Mouse (Mus musculus): ENCODE results near the gene Usp39. TPM values are rescaled to one million over a fixed set of nuclear protein-coding genes. Genes with fewer than 3 reads are reported as not detected.

The Usp39 gene
- polyA plus RNA-seq, 1 experiment = 31.5 TPM

DNA sequence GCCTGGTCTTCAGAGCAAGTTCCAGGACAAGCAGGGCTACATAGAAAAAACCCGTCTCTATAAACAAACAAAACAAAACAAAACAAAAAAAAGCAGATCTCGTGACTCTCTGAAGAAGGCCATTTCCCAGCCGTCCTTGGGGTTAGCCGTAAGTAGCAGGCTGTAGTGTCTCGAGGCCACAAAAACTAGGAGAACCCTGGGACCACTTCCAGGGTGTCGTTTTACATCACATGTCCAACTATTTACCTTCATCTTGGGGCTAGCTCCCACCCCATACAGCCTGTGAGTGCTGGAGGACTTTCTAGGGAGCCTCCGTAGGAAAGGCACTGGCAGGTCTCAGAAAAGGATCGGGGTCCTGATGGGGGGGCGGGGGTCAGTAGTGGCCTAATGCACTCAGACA lies 41.5 kb downstream of the Usp39 start:
- no peak overlapping the region for H3K27ac ChIP-seq (ENCODE audit: insufficient read depth, low read length)
- H3K4me3 ChIP-seq (replicated peaks; ENCODE audit: insufficient read depth, low read depth, low read length) = no peak overlapping the region
- no peak for DNase-seq
- TF ChIP-seq CTCF (IDR thresholded peaks at IDR 0.05; ENCODE audit: borderline replicate concordance, insufficient read depth, low read depth, low read length) (no peak), POLR2A (IDR thresholded peaks at IDR 0.05; ENCODE audit: borderline replicate concordance, insufficient read depth, low read length) (no peak)
- WGBS = 78% methylated on average over 9 of the region's 9 CpGs
- peaks cover 14% of the 10 kb centered on the region for H3K4me1 ChIP-seq (ENCODE audit: control insufficient read depth, insufficient read depth, low read length)
- H3K27me3 ChIP-seq (ENCODE audit: control insufficient read depth, insufficient read depth, low read length) = no peaks in the 10 kb centered on the region

DNA sequence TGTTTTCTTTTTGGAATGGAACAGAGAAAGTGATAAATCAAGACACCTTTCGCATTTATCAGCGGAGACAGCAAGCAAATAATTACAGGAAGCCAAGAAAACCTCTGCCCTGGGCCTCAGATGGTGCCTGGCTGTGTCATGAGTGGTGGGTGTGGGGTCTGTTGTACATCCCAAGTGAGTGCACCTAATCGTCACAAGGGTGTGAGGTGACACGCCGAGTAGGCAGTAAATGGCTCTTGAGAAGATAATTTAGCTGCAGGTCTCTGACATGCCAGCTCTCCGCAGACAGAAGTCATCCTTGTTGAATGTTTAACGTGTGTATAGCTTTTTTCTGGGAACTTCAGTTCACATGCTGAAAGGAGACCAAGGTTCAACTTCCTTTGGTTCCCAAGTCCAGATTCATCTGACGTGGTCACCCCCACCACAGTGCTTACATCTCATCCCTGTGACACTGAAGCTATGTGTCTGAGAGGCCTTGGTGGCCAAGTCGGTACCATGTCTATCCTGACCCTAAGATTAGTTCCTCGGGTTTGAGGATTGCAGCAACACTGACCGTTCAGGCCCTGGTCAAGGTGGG lies 42.5 kb downstream of the Usp39 start:
- WGBS = 89% methylated on average over 11 of the region's 11 CpGs
- Histone ChIP-seq H3K4me1 (ENCODE audit: control insufficient read depth, insufficient read depth, low read length) (peaks cover 12% of the 10 kb centered on the region), H3K27me3 (ENCODE audit: control insufficient read depth, insufficient read depth, low read length) (no peaks in the 10 kb centered on the region), H3K4me3 (replicated peaks; ENCODE audit: insufficient read depth, low read depth, low read length) (no peak overlapping the region), H3K27ac (ENCODE audit: insufficient read depth, low read length) (no peak overlapping the region)
- DNase-seq = no peak
- TF ChIP-seq POLR2A (IDR thresholded peaks at IDR 0.05; ENCODE audit: borderline replicate concordance, insufficient read depth, low read length) = no peak
- TF ChIP-seq CTCF (IDR thresholded peaks at IDR 0.05; ENCODE audit: borderline replicate concordance, insufficient read depth, low read depth, low read length) = no peak

DNA sequence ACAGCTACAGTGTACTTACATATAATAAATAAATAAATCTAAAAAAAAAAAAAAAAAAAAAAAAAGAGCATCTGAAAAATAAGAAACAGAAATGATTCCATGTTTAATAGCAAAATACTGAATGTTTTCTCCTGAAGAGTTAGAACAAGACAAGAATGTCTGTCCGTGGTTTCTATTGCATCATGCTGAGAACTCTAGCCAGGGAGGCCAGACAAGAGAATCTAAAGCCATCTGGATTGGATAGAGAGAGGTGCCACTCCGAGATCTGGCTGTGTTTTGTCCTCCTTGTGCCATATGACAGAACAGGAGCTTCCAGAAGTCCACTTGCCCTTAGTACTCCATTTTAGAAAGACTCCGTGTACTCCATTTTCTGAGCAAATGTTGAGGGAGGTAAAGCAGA lies 47.2 kb downstream of the Usp39 start:
- Histone ChIP-seq H3K27ac (ENCODE audit: insufficient read depth, low read length) (no peak overlapping the region), H3K4me1 (ENCODE audit: control insufficient read depth, insufficient read depth, low read length) (no peaks in the 10 kb centered on the region), H3K4me3 (replicated peaks; ENCODE audit: insufficient read depth, low read depth, low read length) (no peak overlapping the region), H3K27me3 (ENCODE audit: control insufficient read depth, insufficient read depth, low read length) (no peaks in the 10 kb centered on the region)
- WGBS = 20% methylated on average over 3 of the region's 3 CpGs
- DNase-seq = peak in 1 of 2 experiments; percentile 45
- TF ChIP-seq CTCF (IDR thresholded peaks at IDR 0.05; ENCODE audit: borderline replicate concordance, insufficient read depth, low read depth, low read length) (no peak), POLR2A (IDR thresholded peaks at IDR 0.05; ENCODE audit: borderline replicate concordance, insufficient read depth, low read length) (no peak)

DNA sequence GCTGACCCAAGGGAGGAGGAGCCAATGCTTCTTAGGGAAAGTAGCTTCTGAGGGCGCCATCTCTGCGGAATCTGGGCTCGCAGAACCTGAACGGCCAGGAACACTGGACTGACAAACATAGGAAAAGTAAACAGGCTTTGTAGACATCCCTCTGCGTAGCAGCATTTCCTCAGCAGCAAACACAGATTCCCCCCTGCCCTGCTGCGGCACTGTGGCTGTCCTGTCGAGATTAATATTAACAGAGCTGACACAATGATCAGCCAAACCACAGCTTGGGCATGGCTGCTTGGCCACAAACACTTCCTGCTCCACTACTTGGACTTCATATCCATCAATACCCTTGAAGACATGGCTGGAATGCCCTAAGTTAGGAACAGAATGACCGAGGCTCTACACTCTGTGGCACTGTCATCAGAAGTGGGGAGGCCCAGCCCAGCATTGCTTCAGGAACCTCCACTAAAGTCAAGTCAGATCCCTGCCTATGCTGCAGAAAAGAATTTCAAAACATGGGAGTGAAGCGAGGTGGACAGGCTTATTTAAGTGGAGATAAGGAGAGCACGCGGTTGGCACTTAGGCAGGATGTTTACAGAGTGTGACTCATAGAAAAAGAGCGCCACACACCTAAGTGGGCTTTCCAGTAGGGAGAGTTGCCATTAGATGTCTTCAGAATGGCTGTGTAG lies 51.9 kb downstream of the Usp39 start:
- no peak for DNase-seq
- Histone ChIP-seq H3K27ac (ENCODE audit: insufficient read depth, low read length) (no peak overlapping the region), H3K4me1 (ENCODE audit: control insufficient read depth, insufficient read depth, low read length) (no peaks in the 10 kb centered on the region), H3K27me3 (ENCODE audit: control insufficient read depth, insufficient read depth, low read length) (no peaks in the 10 kb centered on the region), H3K4me3 (replicated peaks; ENCODE audit: insufficient read depth, low read depth, low read length) (no peak overlapping the region)
- TF ChIP-seq POLR2A (IDR thresholded peaks at IDR 0.05; ENCODE audit: borderline replicate concordance, insufficient read depth, low read length) = no peak
- no peak for TF ChIP-seq CTCF (IDR thresholded peaks at IDR 0.05; ENCODE audit: borderline replicate concordance, insufficient read depth, low read depth, low read length)
- WGBS = 85% methylated on average over 12 of the region's 12 CpGs

DNA sequence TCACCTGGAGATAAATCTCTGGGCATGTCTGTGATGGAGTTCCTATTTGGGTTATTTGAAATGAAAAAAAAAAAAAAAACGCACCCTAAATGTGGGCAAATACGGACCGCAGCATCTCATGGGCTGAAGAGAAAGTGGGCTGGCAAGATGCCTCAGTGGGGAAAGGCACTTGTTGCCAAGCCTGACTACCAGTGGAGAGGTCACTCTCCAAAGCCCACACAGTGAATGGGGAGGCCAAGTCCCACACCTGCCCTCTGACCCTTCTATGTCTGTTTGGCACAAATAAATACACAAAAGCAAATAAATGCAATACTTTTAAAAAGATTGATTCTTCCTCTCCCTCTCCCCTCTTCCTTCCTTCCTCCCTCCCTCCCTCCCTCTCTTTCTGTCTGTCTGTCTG lies 55.5 kb downstream of the Usp39 start:
- no peak for DNase-seq
- Histone ChIP-seq H3K4me3 (replicated peaks; ENCODE audit: insufficient read depth, low read depth, low read length) (no peak overlapping the region), H3K27me3 (ENCODE audit: control insufficient read depth, insufficient read depth, low read length) (no peaks in the 10 kb centered on the region), H3K4me1 (ENCODE audit: control insufficient read depth, insufficient read depth, low read length) (no peaks in the 10 kb centered on the region), H3K27ac (ENCODE audit: insufficient read depth, low read length) (no peak overlapping the region)
- 67% methylated on average over 3 of the region's 3 CpGs for WGBS
- TF ChIP-seq CTCF (IDR thresholded peaks at IDR 0.05; ENCODE audit: borderline replicate concordance, insufficient read depth, low read depth, low read length) = no peak
- TF ChIP-seq POLR2A (IDR thresholded peaks at IDR 0.05; ENCODE audit: borderline replicate concordance, insufficient read depth, low read length) = no peak

DNA sequence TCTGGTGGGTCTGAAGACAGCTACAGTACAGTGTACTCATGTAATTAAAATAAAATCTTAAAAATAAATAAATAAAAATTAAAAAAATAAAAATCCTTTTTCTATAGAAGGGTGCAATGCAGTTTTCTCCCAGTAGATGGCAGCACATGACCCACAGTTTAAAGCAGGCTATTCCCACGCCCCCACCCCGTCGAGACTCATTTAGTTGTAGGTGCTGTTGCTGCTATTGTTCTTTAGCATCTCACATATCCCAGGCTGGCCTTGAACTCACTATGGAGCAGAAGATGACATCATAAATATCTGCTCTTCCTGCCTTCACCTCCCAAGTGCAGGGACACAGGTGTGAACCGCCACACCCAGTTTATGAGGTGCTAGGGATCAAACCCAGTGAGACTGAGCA lies 61.1 kb downstream of the Usp39 start:
- WGBS = 24% methylated on average over 4 of the region's 4 CpGs
- no peak for DNase-seq
- H3K4me1 ChIP-seq (ENCODE audit: control insufficient read depth, insufficient read depth, low read length) = no peaks in the 10 kb centered on the region
- H3K27me3 ChIP-seq (ENCODE audit: control insufficient read depth, insufficient read depth, low read length) = no peaks in the 10 kb centered on the region
- no peak overlapping the region for H3K27ac ChIP-seq (ENCODE audit: insufficient read depth, low read length)
- no peak overlapping the region for H3K4me3 ChIP-seq (replicated peaks; ENCODE audit: insufficient read depth, low read depth, low read length)
- peak; percentile 68; the same call in 1 of the 2 replicates for TF ChIP-seq CTCF (IDR thresholded peaks at IDR 0.05; ENCODE audit: borderline replicate concordance, insufficient read depth, low read depth, low read length)
- no peak for TF ChIP-seq POLR2A (IDR thresholded peaks at IDR 0.05; ENCODE audit: borderline replicate concordance, insufficient read depth, low read length)

DNA sequence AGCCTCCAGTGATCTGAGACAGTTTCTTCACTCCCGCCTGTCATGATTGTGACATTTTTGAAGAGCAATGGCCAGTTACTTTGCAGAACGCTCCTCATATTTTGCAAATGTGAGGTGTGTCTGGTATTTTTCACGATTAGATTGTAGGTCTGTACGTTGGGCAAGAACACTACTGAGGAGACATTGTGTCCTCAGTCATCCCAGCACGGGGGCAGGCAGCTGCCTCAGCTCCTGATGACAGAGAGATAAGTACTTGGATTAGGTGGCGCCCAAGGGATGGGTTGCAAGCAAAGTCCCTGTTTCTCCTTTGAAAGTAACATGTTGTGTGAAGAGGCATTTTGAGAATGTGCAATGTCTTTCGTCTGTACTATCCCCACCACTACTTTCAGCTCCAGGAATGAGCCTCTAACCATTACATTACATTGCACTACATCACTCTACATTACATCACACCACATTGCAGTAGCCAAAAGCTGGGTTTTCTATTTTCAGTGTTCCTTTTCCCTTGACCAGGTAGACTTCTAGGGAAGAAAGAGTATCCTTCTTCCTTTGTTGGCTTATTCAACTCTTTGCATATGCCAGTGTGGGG lies 64.5 kb downstream of the Usp39 start:
- Histone ChIP-seq H3K4me1 (ENCODE audit: control insufficient read depth, insufficient read depth, low read length) (no peaks in the 10 kb centered on the region), H3K27me3 (ENCODE audit: control insufficient read depth, insufficient read depth, low read length) (no peaks in the 10 kb centered on the region), H3K27ac (ENCODE audit: insufficient read depth, low read length) (no peak overlapping the region), H3K4me3 (replicated peaks; ENCODE audit: insufficient read depth, low read depth, low read length) (no peak overlapping the region)
- DNase-seq = no peak
- WGBS = 79% methylated on average over 7 of the region's 7 CpGs
- no peak for TF ChIP-seq CTCF (IDR thresholded peaks at IDR 0.05; ENCODE audit: borderline replicate concordance, insufficient read depth, low read depth, low read length)
- TF ChIP-seq POLR2A (IDR thresholded peaks at IDR 0.05; ENCODE audit: borderline replicate concordance, insufficient read depth, low read length) = no peak

DNA sequence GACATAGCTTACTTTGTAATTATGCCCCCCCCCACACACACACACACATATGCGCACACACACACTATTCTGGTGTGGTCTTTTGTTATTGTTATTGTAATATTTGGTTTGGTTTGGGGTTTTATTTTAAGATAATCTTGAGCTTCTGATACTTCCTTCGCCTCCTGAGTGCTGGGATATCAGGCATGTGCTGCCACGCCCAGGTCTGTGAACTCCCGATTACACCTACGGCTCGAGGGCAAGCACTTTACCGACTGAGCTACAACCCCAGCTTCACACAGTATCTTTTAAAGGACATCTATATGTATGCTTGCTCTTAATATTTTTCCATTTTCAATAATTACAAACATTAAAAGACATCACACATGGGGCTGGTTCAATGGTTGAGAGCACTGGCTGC lies 65.5 kb downstream of the Usp39 start:
- Histone ChIP-seq H3K27me3 (ENCODE audit: control insufficient read depth, insufficient read depth, low read length) (no peaks in the 10 kb centered on the region), H3K4me3 (replicated peaks; ENCODE audit: insufficient read depth, low read depth, low read length) (no peak overlapping the region), H3K27ac (ENCODE audit: insufficient read depth, low read length) (no peak overlapping the region), H3K4me1 (ENCODE audit: control insufficient read depth, insufficient read depth, low read length) (no peaks in the 10 kb centered on the region)
- TF ChIP-seq POLR2A (IDR thresholded peaks at IDR 0.05; ENCODE audit: borderline replicate concordance, insufficient read depth, low read length) = no peak
- TF ChIP-seq CTCF (IDR thresholded peaks at IDR 0.05; ENCODE audit: borderline replicate concordance, insufficient read depth, low read depth, low read length) = no peak
- WGBS = 90% methylated on average over 7 of the region's 7 CpGs
- no peak for DNase-seq
